Mouse (Mus musculus): ENCODE results near the gene Rpl37a.

Gene Rpl37a

GRCm38 (mm10) chr1:72710753-72711653, at the start of gene Rpl37a:
TSS of gene Rpl37a (plus strand) at chr1:72711290.
- DNase-seq (ENCODE audit: low read depth) = peak; percentile 80

GRCm38 (mm10) chr1:72673070-72673469, 38.0 kb upstream of the Rpl37a start:
- peak; percentile 8 for DNase-seq (ENCODE audit: low read depth)

GRCm38 (mm10) chr1:72696256-72696655, 14.8 kb upstream of the Rpl37a start:
- DNase-seq (ENCODE audit: low read depth) = no peak

GRCm38 (mm10) chr1:72698651-72699050, 12.4 kb upstream of the Rpl37a start:
- DNase-seq (ENCODE audit: low read depth) = no peak

GRCm38 (mm10) chr1:72700479-72700878, 10.6 kb upstream of the Rpl37a start, which contains the start of gene Ankar:
TSS of gene Ankar (minus strand) at chr1:72700579.
- no peak for DNase-seq (ENCODE audit: low read depth)

GRCm38 (mm10) chr1:72707525-72707924, 3.6 kb upstream of the Rpl37a start:
- DNase-seq (ENCODE audit: low read depth) = no peak

GRCm38 (mm10) chr1:72711684-72712083, 594 bp downstream of the Rpl37a start:
- no peak for DNase-seq (ENCODE audit: low read depth)

GRCm38 (mm10) chr1:72714547-72714946, 3.5 kb downstream of the Rpl37a start:
- no peak for DNase-seq (ENCODE audit: low read depth)

- no peak for DNase-seq (ENCODE audit: low read depth)
Measured at GRCm38 (mm10) chr1:72715065-72715464, 4.0 kb downstream of the Rpl37a start.

- DNase-seq (ENCODE audit: low read depth) = no peak
Measured at GRCm38 (mm10) chr1:72715593-72716361, 4.7 kb downstream of the Rpl37a start.

- no peak for DNase-seq (ENCODE audit: low read depth)
Measured at GRCm38 (mm10) chr1:72716421-72716820, 5.3 kb downstream of the Rpl37a start.

- peak; percentile 36 for DNase-seq (ENCODE audit: low read depth)
Measured at GRCm38 (mm10) chr1:72716926-72717325, 5.8 kb downstream of the Rpl37a start.

GRCm38 (mm10) chr1:72717540-72717939, 6.5 kb downstream of the Rpl37a start:
- no peak for DNase-seq (ENCODE audit: low read depth)

GRCm38 (mm10) chr1:72718846-72719245, 7.8 kb downstream of the Rpl37a start:
- peak; percentile 30 for DNase-seq (ENCODE audit: low read depth)

- peak; percentile 42 for DNase-seq (ENCODE audit: low read depth)
Measured at GRCm38 (mm10) chr1:72720115-72720725, 9.1 kb downstream of the Rpl37a start.

GRCm38 (mm10) chr1:72722646-72723045, 11.6 kb downstream of the Rpl37a start:
- no peak for DNase-seq (ENCODE audit: low read depth)

GRCm38 (mm10) chr1:72724354-72724753, 13.3 kb downstream of the Rpl37a start:
- DNase-seq (ENCODE audit: low read depth) = no peak

GRCm38 (mm10) chr1:72725941-72726340, 14.9 kb downstream of the Rpl37a start:
- no peak for DNase-seq (ENCODE audit: low read depth)

- DNase-seq (ENCODE audit: low read depth) = no peak
Measured at GRCm38 (mm10) chr1:72728781-72729180, 17.7 kb downstream of the Rpl37a start.

- DNase-seq (ENCODE audit: low read depth) = no peak
Measured at GRCm38 (mm10) chr1:72730126-72730525, 19.0 kb downstream of the Rpl37a start.

- DNase-seq (ENCODE audit: low read depth) = no peak
Measured at GRCm38 (mm10) chr1:72733191-72733691, 22.2 kb downstream of the Rpl37a start.
